Mouse (Mus musculus): ENCODE results near the gene Gsc2. TPM values are rescaled to one million over a fixed set of nuclear protein-coding genes. Genes with fewer than 3 reads are reported as not detected.

Gene Gsc2
- total RNA-seq, 2 experiments from 2014 or later: not detected

GRCm38 (mm10) chr16:17872995-17873394, 41.9 kb downstream of the Gsc2 start:
- ATAC-seq (replicated peaks; ENCODE audit: low FRiP score, low TSS enrichment, poor library complexity, severe bottlenecking): peak; percentile 42

- ATAC-seq (replicated peaks; ENCODE audit: low FRiP score, low TSS enrichment, poor library complexity, severe bottlenecking): peak; percentile 82
Measured at GRCm38 (mm10) chr16:17871248-17871647, 43.6 kb downstream of the Gsc2 start.

GRCm38 (mm10) chr16:17865770-17866169, 49.1 kb downstream of the Gsc2 start:
- ATAC-seq (replicated peaks; ENCODE audit: low FRiP score, low TSS enrichment, poor library complexity, severe bottlenecking): no peak

GRCm38 (mm10) chr16:17865293-17865692, 49.6 kb downstream of the Gsc2 start:
- ATAC-seq (replicated peaks; ENCODE audit: low FRiP score, low TSS enrichment, poor library complexity, severe bottlenecking): no peak

Other genes starting within 250 kb of the Gsc2 start
- 81.6 and 102 TPM in 2 replicates for gene Med15, start 182.2 kb downstream of the Gsc2 start, total RNA-seq (2014; fragmentation: Nextera tagmentation)
- 21.5 and 22.6 TPM in 2 replicates for gene Med15, start 182.2 kb downstream of the Gsc2 start, total RNA-seq (2017)
- gene Klhl22, start 155.4 kb downstream of the Gsc2 start, total RNA-seq (2014; fragmentation: Nextera tagmentation): 34.5 and 35.6 TPM in 2 replicates
- 26.6 and 65.5 TPM in 2 replicates for gene Klhl22, start 155.4 kb downstream of the Gsc2 start, total RNA-seq (2017)
- gene Scarf2, start 117.8 kb downstream of the Gsc2 start, total RNA-seq (2014; fragmentation: Nextera tagmentation): not detected in 2 replicates
- gene Scarf2, start 117.8 kb downstream of the Gsc2 start, total RNA-seq (2017): not detected in 2 replicates
- gene B830017H08Rik, start 81.9 kb downstream of the Gsc2 start, total RNA-seq (2014; fragmentation: Nextera tagmentation): not detected in 2 replicates
- not detected in 2 replicates for gene B830017H08Rik, start 81.9 kb downstream of the Gsc2 start, total RNA-seq (2017)
- gene Car15, start 76.7 kb downstream of the Gsc2 start, total RNA-seq (2014; fragmentation: Nextera tagmentation): 3.5 and 6.9 TPM in 2 replicates
- gene Car15, start 76.7 kb downstream of the Gsc2 start, total RNA-seq (2017): 2.2 and 3.4 TPM in 2 replicates
- gene Gm20518, start 23.4 kb downstream of the Gsc2 start, total RNA-seq (2014; fragmentation: Nextera tagmentation): 2.3 and 2.7 TPM in 2 replicates
- 1.2 TPM in 1 of 2 replicates, not detected in the other for gene Gm20518, start 23.4 kb downstream of the Gsc2 start, total RNA-seq (2017)
- 0.72 TPM in 1 of 2 replicates, not detected in the other for gene Tssk1, start 20.8 kb downstream of the Gsc2 start, total RNA-seq (2014; fragmentation: Nextera tagmentation)
- 0.14 TPM in 1 of 2 replicates, not detected in the other for gene Tssk1, start 20.8 kb downstream of the Gsc2 start, total RNA-seq (2017)
- 32.7 and 36.4 TPM in 2 replicates for gene Dgcr2, start 16.5 kb downstream of the Gsc2 start, total RNA-seq (2014; fragmentation: Nextera tagmentation)
- gene Dgcr2, start 16.5 kb downstream of the Gsc2 start, total RNA-seq (2017): 35.1 and 55.7 TPM in 2 replicates
- gene Tssk2, start 16.4 kb downstream of the Gsc2 start, total RNA-seq (2014; fragmentation: Nextera tagmentation): not detected in 2 replicates
- 0.47 TPM in 1 of 2 replicates, not detected in the other for gene Tssk2, start 16.4 kb downstream of the Gsc2 start, total RNA-seq (2017)
- gene Ess2, start 3.7 kb downstream of the Gsc2 start, total RNA-seq (2014; fragmentation: Nextera tagmentation): 21.1 and 23.2 TPM in 2 replicates
- 16.6 and 21.0 TPM in 2 replicates for gene Ess2, start 3.7 kb downstream of the Gsc2 start, total RNA-seq (2017)
- 76.4 and 85.0 TPM in 2 replicates for gene Slc25a1, start 13.2 kb upstream of the Gsc2 start, total RNA-seq (2014; fragmentation: Nextera tagmentation)
- 58.9 and 102 TPM in 2 replicates for gene Slc25a1, start 13.2 kb upstream of the Gsc2 start, total RNA-seq (2017)
- 4.0 TPM in 1 of 2 replicates, not detected in the other for gene Vpreb2, start 65.4 kb upstream of the Gsc2 start, total RNA-seq (2014; fragmentation: Nextera tagmentation)
- gene Vpreb2, start 65.4 kb upstream of the Gsc2 start, total RNA-seq (2017): 3.3 TPM in 1 of 2 replicates, not detected in the other
- 61.2 and 64.6 TPM in 2 replicates for gene Dgcr6, start 137.8 kb upstream of the Gsc2 start, total RNA-seq (2014; fragmentation: Nextera tagmentation)
- gene Dgcr6, start 137.8 kb upstream of the Gsc2 start, total RNA-seq (2017): 22.7 and 26.0 TPM in 2 replicates
- gene Prodh, start 175.1 kb upstream of the Gsc2 start, total RNA-seq (2014; fragmentation: Nextera tagmentation): 9.8 and 14.0 TPM in 2 replicates
- gene Prodh, start 175.1 kb upstream of the Gsc2 start, total RNA-seq (2017): 14.2 and 23.5 TPM in 2 replicates
- gene Rtn4r, start 212.6 kb upstream of the Gsc2 start, total RNA-seq (2014; fragmentation: Nextera tagmentation): not detected in 2 replicates
- gene Rtn4r, start 212.6 kb upstream of the Gsc2 start, total RNA-seq (2017): 0.30 and 0.38 TPM in 2 replicates

Measured in megakaryocyte-erythroid progenitor cell, adult 5-6 weeks (primary cell).